Mouse (Mus musculus): ENCODE results near the gene Ccdc12. TPM values are rescaled to one million over a fixed set of nuclear protein-coding genes. Genes with fewer than 3 reads are reported as not detected.

Gene Ccdc12
- polyA plus RNA-seq, 1 experiment = 59.2 TPM

DNA sequence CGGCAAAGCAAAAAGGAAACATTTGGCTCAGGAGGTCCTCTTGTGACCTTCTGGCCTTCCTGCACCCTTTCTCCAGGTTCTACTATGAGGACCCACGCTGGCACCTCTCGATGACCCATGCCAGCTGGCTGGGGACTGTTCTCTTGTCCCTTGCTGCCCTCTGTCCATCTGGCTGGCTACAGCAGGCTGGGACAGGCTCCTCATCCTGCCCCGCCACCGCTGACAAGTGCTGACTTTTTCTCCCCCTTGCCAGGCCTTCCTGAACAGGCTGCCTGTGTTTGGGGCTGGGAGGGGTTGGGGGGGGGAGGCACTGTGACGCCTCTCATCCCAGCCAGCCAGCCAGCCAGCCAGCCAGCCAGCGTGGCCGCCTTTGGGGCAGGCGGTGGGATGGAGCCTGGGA, 80.1 kb downstream of the Ccdc12 start:
- H3K4me2 ChIP-seq (ENCODE audit: low read depth) = no peak overlapping the region
- H3K4me3 ChIP-seq = no peak overlapping the region
- H3K36me3 ChIP-seq (ENCODE audit: control insufficient read depth, insufficient read depth) = no peaks in the 10 kb centered on the region
- H3K27me3 ChIP-seq (ENCODE audit: control insufficient read depth, insufficient read depth, insufficient read length) = peaks cover 40% of the 10 kb centered on the region
- H3ac ChIP-seq (ENCODE audit: control insufficient read depth, insufficient read length) = no peak overlapping the region
- no peaks in the 10 kb centered on the region for H3K79me2 ChIP-seq (ENCODE audit: control insufficient read depth, insufficient read depth)
- TF ChIP-seq POLR2AphosphoS2 (IDR thresholded peaks at IDR 0.05; ENCODE audit: insufficient read length, low read depth) = no peak
- no peak for TF ChIP-seq SRF (IDR thresholded peaks at IDR 0.05; ENCODE audit: control insufficient read depth, insufficient read length, low read depth)
- TF ChIP-seq TCF12 (IDR thresholded peaks at IDR 0.05; ENCODE audit: insufficient read depth, poor library complexity, severe bottlenecking) = no peak
- TF ChIP-seq MYOD1 (IDR thresholded peaks at IDR 0.05; ENCODE audit: control insufficient read depth in 1 of 3, insufficient read length in 2 of 3, low read depth in 2 of 3) = no peak
- TF ChIP-seq TCF3 (IDR thresholded peaks at IDR 0.05; ENCODE audit: insufficient read length, low read depth) = no peak

DNA sequence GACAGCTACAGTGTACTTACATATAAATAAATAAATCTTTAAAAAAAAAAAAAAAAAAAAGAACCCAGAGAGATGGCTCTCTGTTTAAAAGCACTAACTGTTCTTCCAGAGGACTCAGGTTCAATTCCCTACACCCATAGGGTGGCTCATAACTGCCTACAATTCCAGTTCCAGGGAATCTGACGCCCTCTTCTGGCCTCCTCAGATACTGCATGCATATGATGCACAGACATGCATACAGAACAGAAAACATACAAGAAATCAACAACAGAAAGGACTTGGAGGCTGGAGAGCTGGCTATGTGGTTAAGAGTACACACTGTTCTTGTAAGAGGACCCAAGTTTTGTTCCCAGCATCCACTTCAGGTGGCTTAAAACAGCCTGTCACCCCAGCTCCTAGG, 81.8 kb downstream of the Ccdc12 start:
- Histone ChIP-seq H3K4me3 (no peak overlapping the region), H3K4me2 (ENCODE audit: low read depth) (no peak overlapping the region), H3K79me2 (ENCODE audit: control insufficient read depth, insufficient read depth) (no peaks in the 10 kb centered on the region), H3K27me3 (ENCODE audit: control insufficient read depth, insufficient read depth, insufficient read length) (peaks cover 56% of the 10 kb centered on the region), H3K36me3 (ENCODE audit: control insufficient read depth, insufficient read depth) (no peaks in the 10 kb centered on the region), H3ac (ENCODE audit: control insufficient read depth, insufficient read length) (no peak overlapping the region)
- TF ChIP-seq SRF (IDR thresholded peaks at IDR 0.05; ENCODE audit: control insufficient read depth, insufficient read length, low read depth) = no peak
- no peak for TF ChIP-seq MYOD1 (IDR thresholded peaks at IDR 0.05; ENCODE audit: control insufficient read depth in 1 of 3, insufficient read length in 2 of 3, low read depth in 2 of 3)
- no peak for TF ChIP-seq TCF3 (IDR thresholded peaks at IDR 0.05; ENCODE audit: insufficient read length, low read depth)
- TF ChIP-seq MAX (IDR thresholded peaks at IDR 0.05; ENCODE audit: low read depth) = no peak
- TF ChIP-seq POLR2A (IDR thresholded peaks at IDR 0.05; ENCODE audit: insufficient read length, low read depth) = no peak
- TF ChIP-seq MYOG (IDR thresholded peaks at IDR 0.05; ENCODE audit: control insufficient read depth in 1 of 3, insufficient read depth in 1 of 3, insufficient read length in 2 of 3, low read depth in 2 of 3) = no peak
- TF ChIP-seq E2F4 (IDR thresholded peaks at IDR 0.05; ENCODE audit: insufficient read depth) = no peak
- TF ChIP-seq CEBPB (IDR thresholded peaks at IDR 0.05; ENCODE audit: insufficient read depth, poor library complexity, severe bottlenecking) = no peak
- no peak for TF ChIP-seq USF1 (IDR thresholded peaks at IDR 0.05; ENCODE audit: low read depth)
- TF ChIP-seq REST (IDR thresholded peaks at IDR 0.05; ENCODE audit: insufficient read depth, insufficient read length) = no peak
- no peak for TF ChIP-seq POLR2AphosphoS2 (IDR thresholded peaks at IDR 0.05; ENCODE audit: insufficient read length, low read depth)
- no peak for TF ChIP-seq TCF12 (IDR thresholded peaks at IDR 0.05; ENCODE audit: insufficient read depth, poor library complexity, severe bottlenecking)

DNA sequence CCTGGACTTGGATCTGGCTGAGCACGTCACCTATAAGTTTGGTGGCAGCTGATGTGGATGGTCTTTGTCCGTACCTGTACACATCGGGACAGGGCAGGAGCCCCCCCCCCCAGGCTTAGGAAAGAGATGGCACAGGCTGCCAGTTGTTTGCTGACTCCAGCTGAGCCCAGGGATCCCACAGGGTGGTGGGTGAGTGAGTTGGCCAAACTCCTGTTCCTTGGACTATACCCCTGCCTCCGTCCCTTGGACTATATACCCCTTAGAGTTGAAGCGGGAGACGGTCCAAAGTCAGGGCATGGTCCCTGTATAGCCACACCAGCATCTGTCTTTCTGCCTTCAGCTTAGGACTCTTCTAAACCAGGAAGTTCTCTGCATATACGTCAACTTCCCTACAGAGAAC, 83.7 kb downstream of the Ccdc12 start:
- Histone ChIP-seq H3K4me2 (ENCODE audit: low read depth) (no peak overlapping the region), H3K27me3 (ENCODE audit: control insufficient read depth, insufficient read depth, insufficient read length) (peaks cover 74% of the 10 kb centered on the region), H3K36me3 (ENCODE audit: control insufficient read depth, insufficient read depth) (no peaks in the 10 kb centered on the region), H3ac (ENCODE audit: control insufficient read depth, insufficient read length) (no peak overlapping the region), H3K79me2 (ENCODE audit: control insufficient read depth, insufficient read depth) (no peaks in the 10 kb centered on the region), H3K4me3 (no peak overlapping the region)
- TF ChIP-seq MAX (IDR thresholded peaks at IDR 0.05; ENCODE audit: low read depth) (no peak), USF1 (IDR thresholded peaks at IDR 0.05; ENCODE audit: low read depth) (no peak)

DNA sequence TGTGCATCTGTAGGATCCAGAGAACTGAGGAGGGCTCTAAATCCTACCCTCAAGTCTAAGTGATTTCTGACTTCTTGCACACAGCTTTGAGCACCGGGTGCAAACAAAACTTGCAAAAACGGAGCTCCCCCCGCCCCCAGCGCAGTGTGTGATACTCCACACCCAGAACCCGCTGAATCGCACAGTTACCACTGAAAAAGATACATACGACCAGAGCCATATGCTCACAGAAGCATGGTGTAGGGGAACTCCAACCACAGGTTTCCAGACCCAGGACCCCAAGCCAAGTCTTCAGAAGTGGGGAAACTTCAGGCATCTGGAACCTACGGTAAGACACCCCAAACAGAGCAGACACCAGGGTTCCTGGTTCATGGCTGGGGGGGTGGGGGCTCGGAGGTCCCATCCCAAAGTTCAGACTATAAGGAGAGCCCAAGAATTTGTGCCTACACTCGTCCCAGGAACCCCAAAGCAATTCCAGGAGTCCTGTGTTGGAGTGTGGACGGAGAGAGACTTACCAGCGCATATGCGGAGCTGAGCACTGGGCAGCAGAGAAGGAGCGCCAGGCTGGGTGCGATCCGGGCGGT, 85.5 kb downstream of the Ccdc12 start, which contains the start of gene Myl3:
TSS of gene Myl3 (plus strand) at position 151 of the 584 bp plus-strand sequence.
- peaks cover 72% of the 10 kb centered on the region for H3K27me3 ChIP-seq (ENCODE audit: control insufficient read depth, insufficient read depth, insufficient read length)
- no peak within 1 kb of the TSS for H3K4me3 ChIP-seq
- no peaks in the 10 kb centered on the region for H3K36me3 ChIP-seq (ENCODE audit: control insufficient read depth, insufficient read depth)
- H3ac ChIP-seq (ENCODE audit: control insufficient read depth, insufficient read length) = no peak within 1 kb of the TSS
- H3K79me2 ChIP-seq (ENCODE audit: control insufficient read depth, insufficient read depth) = no peaks in the 10 kb centered on the region
- TF ChIP-seq E2F4 (IDR thresholded peaks at IDR 0.05; ENCODE audit: insufficient read depth) (no peak), POLR2AphosphoS2 (IDR thresholded peaks at IDR 0.05; ENCODE audit: insufficient read length, low read depth) (no peak), USF1 (IDR thresholded peaks at IDR 0.05; ENCODE audit: low read depth) (no peak), REST (IDR thresholded peaks at IDR 0.05; ENCODE audit: insufficient read depth, insufficient read length) (no peak), MAX (IDR thresholded peaks at IDR 0.05; ENCODE audit: low read depth) (no peak), TCF3 (IDR thresholded peaks at IDR 0.05; ENCODE audit: insufficient read length, low read depth) (no peak), MYOG (IDR thresholded peaks at IDR 0.05; ENCODE audit: control insufficient read depth in 1 of 3, insufficient read depth in 1 of 3, insufficient read length in 2 of 3, low read depth in 2 of 3) (no peak), MYOD1 (IDR thresholded peaks at IDR 0.05; ENCODE audit: control insufficient read depth in 1 of 3, insufficient read length in 2 of 3, low read depth in 2 of 3) (no peak), POLR2A (IDR thresholded peaks at IDR 0.05; ENCODE audit: insufficient read length, low read depth) (no peak), CEBPB (IDR thresholded peaks at IDR 0.05; ENCODE audit: insufficient read depth, poor library complexity, severe bottlenecking) (no peak), SRF (IDR thresholded peaks at IDR 0.05; ENCODE audit: control insufficient read depth, insufficient read length, low read depth) (no peak)
- H3K4me2 ChIP-seq (ENCODE audit: low read depth) = peak within 1 kb of the TSS; percentile 34

DNA sequence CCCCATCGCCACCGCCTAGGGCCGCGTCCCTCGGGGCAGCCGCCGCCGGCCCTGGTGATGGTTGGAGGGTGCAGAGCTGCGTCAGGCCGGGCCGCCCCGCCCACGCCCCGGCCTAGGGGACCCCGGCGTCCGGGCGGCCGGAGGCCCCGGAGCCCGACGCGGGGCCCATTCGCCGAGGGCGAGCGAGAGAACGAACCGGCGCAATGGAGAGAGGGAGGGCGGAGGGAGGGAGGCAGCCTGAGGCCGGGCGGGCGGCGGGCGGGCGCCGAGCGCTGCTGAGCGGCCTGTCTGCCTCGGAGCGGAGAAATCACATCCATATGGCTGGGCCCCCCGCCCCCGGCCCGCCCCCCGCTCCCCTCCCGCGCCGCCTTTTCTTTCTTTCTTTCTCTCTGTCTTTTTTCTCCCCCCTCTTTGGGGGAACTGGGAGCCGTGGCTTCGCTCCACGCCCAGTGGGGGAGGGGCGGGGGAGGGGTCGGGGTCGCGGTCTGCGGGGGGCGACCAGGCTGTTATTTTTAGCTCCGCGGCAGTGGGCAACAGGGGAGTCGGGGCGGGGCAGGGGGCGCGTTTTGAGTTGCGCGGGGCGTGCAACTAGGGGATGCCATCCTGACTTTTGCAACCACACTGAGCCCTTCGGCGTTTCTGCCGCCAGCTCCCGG, 86.1 kb downstream of the Ccdc12 start:
- H3K4me3 ChIP-seq = no peak overlapping the region
- no peaks in the 10 kb centered on the region for H3K36me3 ChIP-seq (ENCODE audit: control insufficient read depth, insufficient read depth)
- no peak overlapping the region for H3ac ChIP-seq (ENCODE audit: control insufficient read depth, insufficient read length)
- no peak for TF ChIP-seq MAX (IDR thresholded peaks at IDR 0.05; ENCODE audit: low read depth)
- TF ChIP-seq TCF12 (IDR thresholded peaks at IDR 0.05; ENCODE audit: insufficient read depth, poor library complexity, severe bottlenecking) = no peak
- TF ChIP-seq TCF3 (IDR thresholded peaks at IDR 0.05; ENCODE audit: insufficient read length, low read depth) = no peak
- no peak for TF ChIP-seq POLR2A (IDR thresholded peaks at IDR 0.05; ENCODE audit: insufficient read length, low read depth)
- TF ChIP-seq MYOD1 (IDR thresholded peaks at IDR 0.05; ENCODE audit: control insufficient read depth in 1 of 3, insufficient read length in 2 of 3, low read depth in 2 of 3) = no peak
- no peak for TF ChIP-seq SRF (IDR thresholded peaks at IDR 0.05; ENCODE audit: control insufficient read depth, insufficient read length, low read depth)
- TF ChIP-seq MYOG (IDR thresholded peaks at IDR 0.05; ENCODE audit: control insufficient read depth in 1 of 3, insufficient read depth in 1 of 3, insufficient read length in 2 of 3, low read depth in 2 of 3) = no peak
- TF ChIP-seq POLR2AphosphoS2 (IDR thresholded peaks at IDR 0.05; ENCODE audit: insufficient read length, low read depth) = no peak
- no peak for TF ChIP-seq USF1 (IDR thresholded peaks at IDR 0.05; ENCODE audit: low read depth)
- TF ChIP-seq CEBPB (IDR thresholded peaks at IDR 0.05; ENCODE audit: insufficient read depth, poor library complexity, severe bottlenecking) = no peak
- no peak for TF ChIP-seq REST (IDR thresholded peaks at IDR 0.05; ENCODE audit: insufficient read depth, insufficient read length)
- no peak for TF ChIP-seq E2F4 (IDR thresholded peaks at IDR 0.05; ENCODE audit: insufficient read depth)
- H3K4me2 ChIP-seq (ENCODE audit: low read depth) = peak overlapping the region; percentile 52
- H3K27me3 ChIP-seq (ENCODE audit: control insufficient read depth, insufficient read depth, insufficient read length) = peaks cover 78% of the 10 kb centered on the region
- no peaks in the 10 kb centered on the region for H3K79me2 ChIP-seq (ENCODE audit: control insufficient read depth, insufficient read depth)

All from myocyte (in vitro differentiated cells).